Mouse (Mus musculus) CH12.LX (cell line): ENCODE measurements at regions not wholly inside any gene's neighbourhood (a gene's known extent, or its start where the extent isn't known, plus 50 kb on each side); places are given as distances from the start of the nearest gene placed in this dataset.
A peak's percentile ranks its signal among the peaks of the same experiment; 100 is the strongest.

Experiments
- DNase-seq: peaks from one replicate; pipeline ENCODE4 v3.0.0-alpha.2; 2013; ENCODE audit errors: extremely low read depth
- H3K27ac ChIP-seq: 2 replicates; pipeline ENCODE4 v1.5.1; 2012; ENCODE audit warnings: low read depth, mild to moderate bottlenecking, control low read depth, moderate library complexity; ENCODE audit not compliant: insufficient read depth
- H3K27me3 ChIP-seq: replicated peaks from 2 replicates; pipeline ENCODE3; 2012; ENCODE audit warnings: inconsistent platforms
- H3K36me3 ChIP-seq, 2 experiments: replicated peaks in 1 of 2; 2 replicates each; pipeline versions ENCODE3 to v1.6.1; 2012; ENCODE audit warnings: inconsistent platforms in 1 of 2, low read length in 1 of 2, mild to moderate bottlenecking in 1 of 2, mixed read lengths in 1 of 2, moderate library complexity in 1 of 2; ENCODE audit not compliant: control insufficient read depth in 1 of 2, insufficient read depth in 1 of 2
- H3K4me1 ChIP-seq, 2 experiments: 2 replicates each; pipeline ENCODE4 v1.6.1; 2012; ENCODE audit warnings: inconsistent platforms in 1 of 2, moderate library complexity in 1 of 2; ENCODE audit not compliant: insufficient read depth in 2 of 2, control insufficient read depth in 1 of 2
- H3K4me2 ChIP-seq: 2 replicates; pipeline ENCODE4 v1.6.1; 2012; ENCODE audit warnings: low read depth, mild to moderate bottlenecking, control low read depth; ENCODE audit not compliant: poor library complexity, insufficient read depth, severe bottlenecking
- H3K4me3 ChIP-seq, 3 experiments: fragments of 150-350 bp in 1 of 3; sonication (generic) in 1 of 3; replicated peaks in 1 of 3; 2 replicates each; pipeline versions ENCODE3 to v1.5.1; 2011 to 2012; ENCODE audit warnings: low read depth in 2 of 3, low read length in 2 of 3, mild to moderate bottlenecking in 2 of 3, moderate library complexity in 2 of 3, control low read depth in 1 of 3, improper control_type of control experiment in 1 of 3, inconsistent platforms in 1 of 3, mixed read lengths in 1 of 3; ENCODE audit not compliant: poor library complexity in 1 of 3
- H3K79me2 ChIP-seq: replicated peaks from 2 replicates; pipeline ENCODE4 v1.6.1; 2012; ENCODE audit warnings: mild to moderate bottlenecking, moderate library complexity; ENCODE audit not compliant: control insufficient read depth, poor library complexity, insufficient read depth, severe bottlenecking; ENCODE audit errors: extremely low read depth
- H3K9ac ChIP-seq: 2 replicates; pipeline ENCODE4 v1.6.1; 2012; ENCODE audit warnings: low read depth, mild to moderate bottlenecking, control low read depth, moderate library complexity; ENCODE audit not compliant: insufficient read depth
- H3K9me3 ChIP-seq: replicated peaks from 2 replicates; pipeline ENCODE3; 2012; ENCODE audit warnings: low read length, inconsistent platforms, mixed read lengths
- CHD1 ChIP-seq: IDR thresholded peaks from 2 replicates; pipeline ENCODE4 v1.6.1; 2012; ENCODE audit warnings: low read depth, low read length, improper control_type of control experiment, inconsistent platforms
- CTCF ChIP-seq, 2 experiments: IDR thresholded peaks in 1 of 2; conservative IDR thresholded peaks in 1 of 2; 2 replicates each; pipeline ENCODE4 v1.5.1; 2011 to 2012; ENCODE audit warnings: low read depth in 2 of 2, low read length in 2 of 2, improper control_type of control experiment in 1 of 2, inconsistent platforms in 1 of 2, mild to moderate bottlenecking in 1 of 2, moderate library complexity in 1 of 2
- ELF1 ChIP-seq: IDR thresholded peaks from 2 replicates; pipeline ENCODE4 v1.6.1; 2014; ENCODE audit warnings: low read depth, mild to moderate bottlenecking, inconsistent platforms, low read length, improper control_type of control experiment
- IRF4 ChIP-seq: IDR thresholded peaks from 2 replicates; pipeline ENCODE4 v1.6.1; 2014; ENCODE audit warnings: low read depth, mild to moderate bottlenecking, inconsistent platforms, low read length, improper control_type of control experiment
- MAFK ChIP-seq: IDR thresholded peaks from 2 replicates; pipeline ENCODE4 v1.6.1; 2011; ENCODE audit warnings: low read length, improper control_type of control experiment; ENCODE audit not compliant: insufficient replicate concordance
- MEF2A ChIP-seq: IDR thresholded peaks from 2 replicates; pipeline ENCODE4 v1.6.1; 2014; ENCODE audit warnings: low read depth, mild to moderate bottlenecking, inconsistent platforms, low read length, improper control_type of control experiment, borderline replicate concordance
- RAD21 ChIP-seq: IDR thresholded peaks from 2 replicates; pipeline ENCODE4 v1.6.1; 2011; ENCODE audit warnings: low read depth, mild to moderate bottlenecking, low read length, improper control_type of control experiment, moderate library complexity
- RCOR1 ChIP-seq: conservative IDR thresholded peaks from 2 replicates; pipeline ENCODE4 v1.6.1; 2012; ENCODE audit warnings: low read depth, mild to moderate bottlenecking, inconsistent platforms, low read length, improper control_type of control experiment
- SMC3 ChIP-seq: IDR thresholded peaks from 2 replicates; pipeline ENCODE4 v1.6.1; 2011; ENCODE audit warnings: low read depth, low read length, improper control_type of control experiment
- TCF12 ChIP-seq: IDR thresholded peaks from 2 replicates; pipeline ENCODE4 v1.6.1; 2014; ENCODE audit warnings: low read depth, mild to moderate bottlenecking, inconsistent platforms, low read length, improper control_type of control experiment
- UBTF ChIP-seq: IDR thresholded peaks from 2 replicates; pipeline ENCODE4 v1.6.1; 2012; ENCODE audit warnings: low read depth, mild to moderate bottlenecking, inconsistent platforms, low read length, improper control_type of control experiment, moderate library complexity
- USF1 ChIP-seq: IDR thresholded peaks from 2 replicates; pipeline ENCODE4 v1.6.1; 2014; ENCODE audit warnings: low read depth, mild to moderate bottlenecking, inconsistent platforms, low read length, improper control_type of control experiment
- ZC3H11A ChIP-seq: IDR thresholded peaks from 2 replicates; pipeline ENCODE4 v1.6.1; 2012; ENCODE audit warnings: low read depth, mild to moderate bottlenecking, inconsistent platforms, low read length, improper control_type of control experiment
- ZNF384 ChIP-seq: IDR thresholded peaks from 2 replicates; pipeline ENCODE4 v1.6.1; 2012; ENCODE audit warnings: low read depth, low read length, improper control_type of control experiment, inconsistent platforms
- dilution Hi-C: fragments of 300-500 bp; cut with MboI; formaldehyde crosslinking; loops from 2 replicates; pipeline ENCODE4 v1.14.3; 2020; ENCODE audit warnings: low sequenced_read_pairs; ENCODE audit not compliant: extremely low pct_unique_long_range_greater_than_20kb, extremely low pct_ligation_motif_present
- in situ Hi-C: fragments of 300-500 bp; cut with MboI; formaldehyde crosslinking; loops from 3 replicates; pipeline ENCODE4 v1.14.3; 2019; ENCODE audit warnings: low sequenced_read_pairs, low pct_ligation_motif_present, low pct_unique_long_range_greater_than_20kb, mixed read lengths

GRCm38 (mm10) chr11:48594429-48594828 is 205.7 kb upstream of the Rack1 start:
- Histone ChIP-seq H3K36me3 (no peaks in the 10 kb centered on the region), H3K4me1 (peaks cover 0 to 10% of the 10 kb centered on the region in 2 experiments; a peak in 2 of 4 replicates), H3K27me3 (peaks cover 7% of the 10 kb centered on the region), H3K9ac (no peak overlapping the region), H3K4me2 (no peak overlapping the region), H3K4me3 (no peak overlapping the region), H3K27ac (no peak overlapping the region), H3K79me2 (no peaks in the 10 kb centered on the region), H3K9me3 (no peaks in the 10 kb centered on the region)
- in situ Hi-C loops, result loop anchor here (25.0 kb wide), 1 partner anchor 268 kb away; the partner anchor contains the start of gene Irgm1
- DNase-seq, result no peak
- dilution Hi-C loops, result no loop called here
- TF ChIP-seq ZC3H11A (no peak), UBTF (no peak), RCOR1 (no peak), SMC3 (no peak), USF1 (no peak), CTCF (conservative IDR thresholded peaks at IDR 0.05 in 1 of 2, IDR thresholded peaks at IDR 0.05 in 1 of 2; ENCODE audit: low read depth in 2 of 2, low read length in 2 of 2) (no peak), TCF12 (no peak), CHD1 (no peak), MEF2A (no peak), ZNF384 (no peak), MAFK (no peak), IRF4 (no peak)

DNA sequence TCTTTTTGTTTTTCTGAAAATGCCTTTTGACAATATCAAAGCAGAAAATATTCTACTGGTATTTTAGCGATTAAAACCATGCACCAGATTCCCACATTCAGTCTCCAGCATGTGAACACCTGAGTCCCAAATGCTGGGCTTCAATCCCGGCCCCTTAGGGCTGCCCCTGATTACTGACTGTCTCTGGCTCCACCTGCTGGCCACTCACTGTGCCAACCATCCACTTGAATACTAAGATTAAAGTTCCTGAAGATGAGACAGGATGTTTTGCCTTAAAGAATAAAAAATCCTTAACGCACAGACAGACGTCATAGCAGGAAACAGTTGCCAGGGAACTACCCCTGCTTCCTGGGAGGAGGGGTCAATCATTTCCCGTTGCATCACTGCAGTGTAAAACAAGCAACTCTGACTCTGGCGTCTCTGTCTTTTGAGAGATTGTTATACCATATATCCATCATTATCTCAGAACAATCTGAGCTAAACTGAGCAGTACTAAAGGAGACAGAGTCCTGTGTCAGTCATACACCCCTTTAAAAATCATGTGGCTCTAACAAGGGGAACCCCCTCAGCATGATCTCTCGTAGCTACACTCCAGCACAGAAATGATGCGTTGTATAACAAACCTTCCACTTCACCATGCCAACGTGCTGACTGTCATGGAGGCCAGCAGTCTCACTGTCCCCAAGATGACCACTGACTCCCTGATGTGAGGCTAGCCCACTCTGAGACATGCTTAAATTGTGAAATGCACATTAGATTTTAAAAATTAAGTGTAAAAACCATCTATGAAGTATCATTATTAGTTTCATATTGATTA is 211.1 kb upstream of the Rack1 start:
- no peaks in the 10 kb centered on the region for H3K79me2 ChIP-seq
- dilution Hi-C loops, result no loop called here
- H3K27ac ChIP-seq, result no peak overlapping the region
- TF ChIP-seq SMC3 (peak; percentile 83), ZC3H11A (0 out of 2 replicates have a peak, but pooled peaks have one; percentile 23), CTCF (conservative IDR thresholded peaks at IDR 0.05 in 1 of 2, IDR thresholded peaks at IDR 0.05 in 1 of 2; ENCODE audit: low read depth in 2 of 2, low read length in 2 of 2) (peak; percentile 82 to 93), RAD21 (peak; percentile 94), CHD1 (no peak), ELF1 (no peak), UBTF (no peak)
- peak; percentile 61 for DNase-seq
- H3K4me3 ChIP-seq, result no peak overlapping the region
- peaks cover 15% of the 10 kb centered on the region for H3K27me3 ChIP-seq
- no peaks in the 10 kb centered on the region for H3K36me3 ChIP-seq
- H3K4me2 ChIP-seq, result 0 out of 2 replicates have a peak overlapping the region, but pooled peaks have one; percentile 4
- in situ Hi-C loops, result loop anchor here (25.0 kb wide), 1 partner anchor 273 kb away; the partner anchor contains the start of gene Irgm1
- no peaks in the 10 kb centered on the region for H3K9me3 ChIP-seq
- H3K9ac ChIP-seq, result no peak overlapping the region
- H3K4me1 ChIP-seq, result peaks cover 0 to 5% of the 10 kb centered on the region in 2 experiments; a peak in 1 of 4 replicates
